Mouse (Mus musculus) Patski (cell line): Measurements from ENCODE around the gene Tmem131l. TPM values are rescaled to one million over a fixed set of nuclear protein-coding genes. Genes with fewer than 3 reads are reported as not detected.

Experiments used
- ATAC-seq: fragments of 100-300 bp; one replicate; pipeline ENCODE4 v1.8.0; 2021
- CTCF ChIA-PET: fragments of 350-600 bp; sonication (Branson Sonifier 250); formaldehyde crosslinking; loops from one replicate; lab custom pipeline; 2022; ENCODE audit warnings: inconsistent platforms; lab: Charles Lee
- POLR2A ChIA-PET: fragments of 350-600 bp; sonication (Branson Sonifier 250); formaldehyde crosslinking; loops from one replicate; lab custom pipeline; 2022; ENCODE audit warnings: antibody characterized with exemption, inconsistent platforms; lab: Charles Lee
- DNase-seq: peaks from one replicate; pipeline ENCODE4 v3.0.0-alpha.2; 2011; ENCODE audit warnings: low read depth, low spot score
- H3K27me3 ChIP-seq: fragments of 371-371 bp; one replicate; pipeline ENCODE4 v1.5.1; 2021
- CTCF ChIP-seq: fragments of 100-300 bp; IDR thresholded peaks from one replicate; pipeline ENCODE4 v1.5.1; 2021
- in situ Hi-C: fragments of 300-500 bp; cut with MboI; formaldehyde crosslinking; loops from 3 replicates; pipeline ENCODE4 v1.11.1; 2018; ENCODE audit warnings: low pct_unique_long_range_greater_than_20kb, mixed read lengths
- polyA plus RNA-seq: library from polyadenylated mRNA; unstranded; gene quantifications from one replicate; pipeline ENCODE4 v1.2.3, GENCODE M21; 2021

Tmem131l gene
- polyA plus RNA-seq, 1 experiment from 2014 or later: 24.9 TPM

DNA sequence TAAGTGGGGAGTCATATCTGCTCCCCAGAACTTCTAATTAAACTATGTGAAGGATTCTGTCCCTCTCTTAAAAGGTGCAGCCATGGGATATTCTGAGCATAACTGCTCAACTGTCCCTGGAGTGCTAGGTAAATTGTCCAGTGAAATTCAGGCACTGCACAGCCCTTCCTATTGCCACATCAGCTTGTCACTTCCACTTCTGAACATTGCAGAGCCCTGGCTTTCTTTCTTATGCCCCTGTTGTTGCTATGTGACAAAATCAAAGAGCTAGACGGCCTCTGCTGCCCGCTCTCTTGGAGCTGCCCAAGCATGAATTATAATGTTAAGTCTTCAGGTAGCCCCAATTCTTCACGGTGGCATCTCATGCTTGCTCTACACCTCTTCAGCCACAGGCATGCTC is 180.9 kb downstream of the Tmem131l start:
- ATAC-seq: no peak
- H3K27me3 ChIP-seq: no peaks in the 10 kb centered on the region
- no peak for TF ChIP-seq CTCF
- ChIA-PET POLR2A (interaction anchor here (0.6 kb wide), 1 partner anchor 456 kb away, joined by 7 read pairs; no protein-coding TSS in a partner anchor), CTCF (interaction anchor here (0.7 to 2.6 kb wide), 6 partner anchors 8 to 56 kb away, joined by 3 to 9 read pairs (median 3); no protein-coding TSS in a partner anchor)
- in situ Hi-C loops: no loop called here
- no peak for DNase-seq

DNA sequence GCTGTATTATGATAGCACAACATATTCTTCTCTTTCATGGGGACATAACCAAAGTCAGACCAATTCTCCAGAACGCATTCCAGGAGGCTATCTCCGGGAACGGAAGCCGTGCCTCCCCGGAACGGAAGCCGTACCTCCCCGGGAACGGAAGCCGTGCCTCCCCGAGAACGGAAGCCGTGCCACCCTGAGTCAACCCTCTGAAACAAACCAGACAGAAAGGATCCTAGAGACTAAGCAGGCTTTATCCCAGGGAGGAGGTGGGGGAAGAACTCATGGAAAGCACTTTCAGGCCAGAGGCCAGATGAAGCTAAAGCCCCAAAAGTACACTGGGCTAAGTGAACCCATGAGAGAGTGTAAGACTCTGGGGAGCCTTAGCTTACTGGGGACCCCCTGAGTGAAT is 182.4 kb downstream of the Tmem131l start:
- in situ Hi-C loops: no loop called here
- ATAC-seq: no peak
- ChIA-PET CTCF (no interaction called here), POLR2A (no interaction called here)
- DNase-seq: no peak
- H3K27me3 ChIP-seq: no peaks in the 10 kb centered on the region
- TF ChIP-seq CTCF: no peak

DNA sequence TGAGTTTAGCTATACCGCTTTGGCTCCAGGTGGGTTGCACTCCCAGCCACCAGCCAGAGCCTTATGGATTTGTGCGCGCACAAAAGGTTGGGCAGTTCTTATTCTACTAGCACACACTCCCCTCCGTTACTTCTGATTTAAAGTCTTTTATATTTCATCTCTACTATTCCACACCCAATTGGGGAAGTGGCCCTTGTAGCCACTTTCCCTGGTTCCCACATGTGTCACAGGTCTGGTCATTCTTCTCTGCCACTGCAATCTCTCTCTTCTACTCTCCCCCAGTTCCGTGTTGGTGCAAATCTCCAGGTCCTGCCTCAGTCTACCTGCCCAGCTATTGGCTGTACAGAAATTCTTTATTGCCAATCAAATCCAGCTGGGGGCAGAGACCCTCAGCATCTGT is 184.3 kb downstream of the Tmem131l start:
- no peaks in the 10 kb centered on the region for H3K27me3 ChIP-seq
- DNase-seq (no peak), ATAC-seq (no peak)
- ChIA-PET CTCF (interaction anchor here (1.4 to 1.5 kb wide), 2 partner anchors 16 to 29 kb away, joined by 3 to 4 read pairs; no protein-coding TSS in a partner anchor), POLR2A (no interaction called here)
- in situ Hi-C loops: no loop called here
- TF ChIP-seq CTCF: no peak

DNA sequence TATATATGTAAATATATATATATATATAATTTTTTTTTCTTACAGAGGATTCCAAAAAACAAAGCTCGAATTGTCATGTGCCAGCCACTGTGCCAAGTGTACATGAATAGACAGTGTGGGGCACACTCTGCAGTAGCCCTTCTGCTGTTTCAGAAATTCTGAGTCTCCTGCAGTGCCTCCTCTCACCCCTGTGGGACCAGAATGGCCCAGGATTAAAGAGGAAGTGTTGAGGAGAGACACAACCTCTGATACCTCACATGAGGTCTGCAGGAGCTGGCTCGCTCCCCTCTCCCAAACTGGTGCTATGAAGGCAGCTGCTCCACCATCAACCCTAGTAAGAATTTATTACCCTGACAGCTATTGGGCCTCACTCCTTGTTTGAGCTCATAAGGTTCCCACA is 190.6 kb downstream of the Tmem131l start:
- POLR2A ChIA-PET: no interaction called here

More for the DNA sequence above, 190.6 kb downstream of the Tmem131l start:
- in situ Hi-C loops: loop anchor here (10.0 kb wide), 2 partner anchors 305 to 465 kb away; partner anchors contain the start of gene Mnd1
- ATAC-seq (no peak), DNase-seq (no peak)
- no peak for TF ChIP-seq CTCF
- CTCF ChIA-PET: interaction anchor here (1.1 kb wide), 1 partner anchor 10 kb away, joined by 3 read pairs; no protein-coding TSS in a partner anchor
- H3K27me3 ChIP-seq: no peaks in the 10 kb centered on the region

Other genes with a start within 250 kb of the Tmem131l start
- 23.1 TPM for gene Tlr2, start 198.4 kb downstream of the Tmem131l start, polyA plus RNA-seq
- gene Mnd1, start 115.6 kb upstream of the Tmem131l start, polyA plus RNA-seq: 20.1 TPM
- 0.47 TPM for gene Gm6525, start 133.9 kb upstream of the Tmem131l start, polyA plus RNA-seq